In the genomic region with DNA sequence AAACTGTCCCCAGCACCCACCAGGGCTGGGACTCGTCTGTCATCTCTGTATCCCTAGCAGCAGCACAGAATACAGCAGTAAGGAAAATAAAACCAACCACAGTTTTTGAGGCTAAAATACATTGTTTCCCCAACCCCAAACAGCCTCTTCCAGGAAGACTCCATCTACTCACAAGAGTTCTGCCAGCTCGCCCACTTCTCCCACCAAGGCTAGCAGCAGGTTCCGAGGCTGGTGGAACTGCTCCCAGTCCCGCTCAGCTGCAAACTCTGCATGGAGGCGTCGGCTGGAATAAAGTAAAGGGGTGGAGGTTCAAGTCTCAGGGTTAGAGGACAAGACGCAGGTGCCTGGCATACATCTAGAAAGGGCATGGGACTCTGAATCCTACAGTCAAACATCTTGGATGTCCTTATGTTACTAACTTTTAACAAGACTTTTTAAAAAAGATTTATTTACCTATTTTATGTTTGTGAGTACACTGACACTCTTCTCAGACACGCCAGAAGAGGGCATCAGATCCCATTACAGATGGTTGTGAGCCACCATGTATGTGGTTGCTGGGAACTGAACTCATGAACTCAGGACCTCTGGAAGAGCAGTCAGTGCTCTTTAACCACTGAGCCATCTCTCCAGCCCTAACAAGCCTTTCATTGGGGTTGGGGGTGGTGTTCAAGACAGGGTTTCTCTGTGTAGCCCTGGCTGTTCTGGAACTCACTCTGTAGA, we compare ENCODE assay signal across 9 mouse cellular contexts. TPM values are rescaled to one million over a fixed set of nuclear protein-coding genes. Genes with fewer than 3 reads are reported as not detected.
DNase-seq lines count a peak whose midpoint lies in the region; ATAC-seq lines count a peak whose summit lies in the region.
"Had no signal": no experiment of that assay in that cellular context is flagged by ENCODE, and none has a peak within 500 bp of the region (broad histone marks: within the 10 kb centered on the region; RNA-seq: fewer than 3 reads in every experiment).

No protein-coding gene starts in this region.

- DNase-seq in heart, postnatal 4 days, result no peak
- DNase-seq in ES-CJ7 (ENCODE audit: low read depth, low spot score), result peak; percentile 47
- DNase-seq in spleen, postnatal 36 days (ENCODE audit: low spot score in 2 of 2), result no peak
- DNase-seq in MN1 (ENCODE audit: low spot score), result no peak
- no peak for DNase-seq in cerebellum, adult 18-20 months

- peak overlapping the region; percentile 80 for H3K4me3 ChIP-seq in heart, embryonic 13.5 days
- H3K4me3 ChIP-seq in hindbrain, embryonic 12.5 days, result peak overlapping the region; percentile 68
- peak overlapping the region; percentile 59 for H3K4me3 ChIP-seq in midbrain, embryonic 13.5 days (replicated peaks)

- no peaks in the 10 kb centered on the region for H3K9me3 ChIP-seq in heart, embryonic 13.5 days
- no peaks in the 10 kb centered on the region for H3K9me3 ChIP-seq in hindbrain, embryonic 12.5 days (replicated peaks)
- H3K9me3 ChIP-seq in midbrain, embryonic 13.5 days, result no peaks in the 10 kb centered on the region

- peak overlapping the region; percentile 90 for H3K9ac ChIP-seq in heart, embryonic 13.5 days
- H3K9ac ChIP-seq in hindbrain, embryonic 12.5 days, result peak overlapping the region; percentile 66
- H3K9ac ChIP-seq in midbrain, embryonic 13.5 days (replicated peaks), result peak overlapping the region; percentile 73

- peak overlapping the region; percentile 92 for H3K4me2 ChIP-seq in heart, embryonic 13.5 days
- peak overlapping the region; percentile 81 for H3K4me2 ChIP-seq in hindbrain, embryonic 12.5 days (replicated peaks)
- peak overlapping the region; percentile 83 for H3K4me2 ChIP-seq in midbrain, embryonic 13.5 days (replicated peaks)

- ATAC-seq in heart, embryonic 13.5 days (ENCODE audit: extremely low read depth, insufficient number of reproducible peaks, low FRiP score, low TSS enrichment), result no peak
- no peak for ATAC-seq in hindbrain, embryonic 12.5 days (ENCODE audit: low FRiP score)
- ATAC-seq in midbrain, embryonic 13.5 days, result no peak
- ATAC-seq: Patski had no signal

- no peak overlapping the region for H3K27ac ChIP-seq in heart, embryonic 13.5 days (replicated peaks)
- no peak overlapping the region for H3K27ac ChIP-seq in hindbrain, embryonic 12.5 days
- no peak overlapping the region for H3K27ac ChIP-seq in midbrain, embryonic 13.5 days

- H3K27me3 ChIP-seq in heart, embryonic 13.5 days (replicated peaks), result no peaks in the 10 kb centered on the region
- no peaks in the 10 kb centered on the region for H3K27me3 ChIP-seq in hindbrain, embryonic 12.5 days
- no peaks in the 10 kb centered on the region for H3K27me3 ChIP-seq in midbrain, embryonic 13.5 days
- H3K27me3 ChIP-seq: Patski had no signal

- H3K36me3 ChIP-seq in heart, embryonic 13.5 days, result peaks cover 15% of the 10 kb centered on the region
- H3K36me3 ChIP-seq in hindbrain, embryonic 12.5 days, result peaks cover 13% of the 10 kb centered on the region
- H3K36me3 ChIP-seq in midbrain, embryonic 13.5 days, result peaks cover 9% of the 10 kb centered on the region

- 70% methylated on average over 8 of the region's 8 CpGs for WGBS in heart, embryonic 13.5 days
- 78% methylated on average over 8 of the region's 8 CpGs for WGBS in hindbrain, embryonic 12.5 days
- 75% methylated on average over 8 of the region's 8 CpGs for WGBS in midbrain, embryonic 13.5 days

- peaks cover 27% of the 10 kb centered on the region for H3K4me1 ChIP-seq in heart, embryonic 13.5 days
- peaks cover 26% of the 10 kb centered on the region for H3K4me1 ChIP-seq in hindbrain, embryonic 12.5 days
- H3K4me1 ChIP-seq in midbrain, embryonic 13.5 days (replicated peaks), result peaks cover 31% of the 10 kb centered on the region

RNA-seq across cellular contexts. Expression of a gene that starts 1.2 kb away (rescaled TPM):
- polyA plus RNA-seq in heart, embryonic 13.5 days (2015; fragmentation: Nextera tagmentation; extraction: Ambion mirVana), result 161 and 179 TPM in 2 replicates
- total RNA-seq in heart, postnatal 4 days (2021), result 10 to 100 TPM; 62.0 to 64.5 TPM
- polyA plus RNA-seq in hindbrain, embryonic 12.5 days (2016; fragmentation: Nextera tagmentation; extraction: Ambion mirVana), result 123 and 147 TPM in 2 replicates
- 142 and 143 TPM in 2 replicates for polyA plus RNA-seq in midbrain, embryonic 13.5 days (2015; fragmentation: Nextera tagmentation; extraction: Ambion mirVana)

RNA-seq across cellular contexts. Expression of a gene that starts 14.5 kb away (rescaled TPM):
- 57.1 and 61.6 TPM in 2 replicates for polyA plus RNA-seq in heart, embryonic 13.5 days (2015; fragmentation: Nextera tagmentation; extraction: Ambion mirVana)
- 10 to 100 TPM; 44.2 to 45.7 TPM for total RNA-seq in heart, postnatal 4 days (2021)
- 66.5 and 69.3 TPM in 2 replicates for polyA plus RNA-seq in hindbrain, embryonic 12.5 days (2016; fragmentation: Nextera tagmentation; extraction: Ambion mirVana)
- polyA plus RNA-seq in midbrain, embryonic 13.5 days (2015; fragmentation: Nextera tagmentation; extraction: Ambion mirVana), result 52.4 and 54.0 TPM in 2 replicates

RNA-seq across cellular contexts. Expression of a gene that starts 15.3 kb away (rescaled TPM):
- 32.6 and 32.9 TPM in 2 replicates for polyA plus RNA-seq in heart, embryonic 13.5 days (2015; fragmentation: Nextera tagmentation; extraction: Ambion mirVana)
- total RNA-seq in heart, postnatal 4 days (2021), result 10 to 100 TPM; 11.6 to 14.2 TPM
- 61.3 and 62.8 TPM in 2 replicates for polyA plus RNA-seq in hindbrain, embryonic 12.5 days (2016; fragmentation: Nextera tagmentation; extraction: Ambion mirVana)
- polyA plus RNA-seq in midbrain, embryonic 13.5 days (2015; fragmentation: Nextera tagmentation; extraction: Ambion mirVana), result 50.5 and 59.7 TPM in 2 replicates

RNA-seq across cellular contexts. Expression of a gene that starts 26.4 kb away (rescaled TPM):
- 23.1 and 23.2 TPM in 2 replicates for polyA plus RNA-seq in heart, embryonic 13.5 days (2015; fragmentation: Nextera tagmentation; extraction: Ambion mirVana)
- total RNA-seq in heart, postnatal 4 days (2021), result 10 to 100 TPM; 11.2 to 12.1 TPM
- polyA plus RNA-seq in hindbrain, embryonic 12.5 days (2016; fragmentation: Nextera tagmentation; extraction: Ambion mirVana), result 32.7 and 33.2 TPM in 2 replicates
- 27.1 and 28.3 TPM in 2 replicates for polyA plus RNA-seq in midbrain, embryonic 13.5 days (2015; fragmentation: Nextera tagmentation; extraction: Ambion mirVana)

RNA-seq across cellular contexts. Expression of a gene that starts 26.5 kb away (rescaled TPM):
- polyA plus RNA-seq in heart, embryonic 13.5 days (2015; fragmentation: Nextera tagmentation; extraction: Ambion mirVana), result 21.4 and 24.1 TPM in 2 replicates
- total RNA-seq in heart, postnatal 4 days (2021), result 10 to 100 TPM in 1 of 2 experiments, 1 to 10 TPM in 1; 9.2 to 10.8 TPM
- polyA plus RNA-seq in hindbrain, embryonic 12.5 days (2016; fragmentation: Nextera tagmentation; extraction: Ambion mirVana), result 61.3 and 67.9 TPM in 2 replicates
- 69.3 and 75.4 TPM in 2 replicates for polyA plus RNA-seq in midbrain, embryonic 13.5 days (2015; fragmentation: Nextera tagmentation; extraction: Ambion mirVana)
